Mouse (Mus musculus): ENCODE measurements around the gene Ddx25. TPM values are rescaled to one million over a fixed set of nuclear protein-coding genes. Genes with fewer than 3 reads are reported as not detected.

The Ddx25 gene
- polyA plus RNA-seq (2015; fragmentation: Nextera tagmentation; extraction: Ambion mirVana): 0.11 and 0.13 TPM in 2 replicates

GRCm38 (mm10) chr9:35558257-35559008 lies at the start of gene Ddx25, which contains the start of gene Pus3:
Ddx25 (minus strand) TSS chr9:35558528.
Pus3 (plus strand) TSS chr9:35558595.

DNA sequence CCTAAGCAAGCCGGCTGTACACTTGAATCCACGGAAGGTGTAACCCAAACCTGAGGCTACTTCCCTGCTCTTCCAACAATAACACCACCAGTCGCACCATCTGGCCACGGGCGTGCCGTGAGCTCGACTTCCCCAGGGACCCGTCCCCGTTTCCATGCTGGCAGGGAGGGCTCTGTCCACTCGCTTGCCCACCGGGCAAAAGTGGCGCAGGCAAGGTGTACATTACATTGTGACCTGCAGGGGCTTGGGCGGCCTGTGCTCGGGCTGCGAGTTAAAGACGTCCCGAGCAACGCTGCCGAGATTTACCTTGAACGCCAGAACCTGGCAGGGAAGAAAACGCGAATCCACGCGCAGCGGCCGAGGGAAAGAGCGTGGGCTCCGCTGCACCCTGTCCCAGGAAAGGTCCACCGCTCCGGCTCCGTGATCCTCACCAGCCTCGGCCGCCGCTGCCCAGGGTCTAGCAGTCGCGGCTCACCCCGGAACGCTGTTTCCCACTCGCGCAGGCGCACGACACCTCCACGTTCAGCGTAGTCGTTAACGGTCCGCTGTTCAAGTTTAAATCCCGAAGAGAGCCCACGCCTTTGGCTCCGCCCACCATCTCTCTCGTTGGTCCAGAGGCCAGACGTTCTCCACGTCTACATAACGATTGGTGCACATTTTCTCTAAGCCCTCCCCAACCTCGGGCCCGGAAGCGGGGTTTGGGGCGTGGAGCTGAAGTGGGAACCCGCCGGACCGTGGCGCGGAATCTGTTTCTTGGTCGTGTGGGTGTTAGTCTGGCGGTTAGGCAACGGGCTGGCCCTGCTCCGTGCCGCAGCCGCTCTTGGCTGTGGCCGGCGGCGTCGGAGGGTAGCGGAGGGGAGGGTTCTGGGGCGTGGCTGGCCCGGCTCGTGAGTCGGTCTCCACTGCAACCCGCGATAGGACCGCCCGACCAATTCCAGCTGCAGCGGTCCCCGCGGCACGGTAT lies 11.5 kb upstream of the Ddx25 start, which contains the start of the genes Pate2 and Hyls1:
Gene Pate2, plus strand, starts transcription at position 714 of the 964 bp plus-strand sequence.
Gene Hyls1, minus strand, starts transcription at position 828 of the 964 bp plus-strand sequence.

GRCm38 (mm10) chr9:35518169-35518568 lies 40.2 kb downstream of the Ddx25 start, which contains the start of gene Gm1113:
Gm1113 (minus strand) TSS chr9:35518269.

Other genes with a start within 250 kb of the Ddx25 start
- 1.4 and 2.6 TPM in 2 replicates for gene Cdon, start 137.4 kb downstream of the Ddx25 start, polyA plus RNA-seq (2015; fragmentation: Nextera tagmentation; extraction: Ambion mirVana)
- not detected in 2 replicates for gene Gm1113, start 40.3 kb downstream of the Ddx25 start, polyA plus RNA-seq (2015; fragmentation: Nextera tagmentation; extraction: Ambion mirVana)
- gene Pus3, start 67 bp upstream of the Ddx25 start, polyA plus RNA-seq (2015; fragmentation: Nextera tagmentation; extraction: Ambion mirVana): 8.9 and 9.5 TPM in 2 replicates
- 0.23 and 0.51 TPM in 2 replicates for gene Pate2, start 11.8 kb upstream of the Ddx25 start, polyA plus RNA-seq (2015; fragmentation: Nextera tagmentation; extraction: Ambion mirVana)
- gene Hyls1, start 11.9 kb upstream of the Ddx25 start, polyA plus RNA-seq (2015; fragmentation: Nextera tagmentation; extraction: Ambion mirVana): 9.1 and 9.9 TPM in 2 replicates
- gene Pate4, start 53.4 kb upstream of the Ddx25 start, polyA plus RNA-seq (2015; fragmentation: Nextera tagmentation; extraction: Ambion mirVana): not detected in 2 replicates
- not detected in 2 replicates for gene Pate3, start 89.7 kb upstream of the Ddx25 start, polyA plus RNA-seq (2015; fragmentation: Nextera tagmentation; extraction: Ambion mirVana)
- not detected in 2 replicates for gene Pate1, start 128.9 kb upstream of the Ddx25 start, polyA plus RNA-seq (2015; fragmentation: Nextera tagmentation; extraction: Ambion mirVana)
- not detected in 2 replicates for gene Gm17677, start 182.5 kb upstream of the Ddx25 start, polyA plus RNA-seq (2015; fragmentation: Nextera tagmentation; extraction: Ambion mirVana)
- gene Gm17727, start 219.6 kb upstream of the Ddx25 start, polyA plus RNA-seq (2015; fragmentation: Nextera tagmentation; extraction: Ambion mirVana): not detected in 2 replicates
- gene Gm27235, start 231.6 kb upstream of the Ddx25 start, polyA plus RNA-seq (2015; fragmentation: Nextera tagmentation; extraction: Ambion mirVana): not detected in 2 replicates
- gene D730048I06Rik, start 231.6 kb upstream of the Ddx25 start, polyA plus RNA-seq (2015; fragmentation: Nextera tagmentation; extraction: Ambion mirVana): not detected in 2 replicates

Measured in spleen, postnatal 0 days (tissue).